Mouse (Mus musculus) myocyte (in vitro differentiated cells): ENCODE measurements around the gene Ncoa4.

Experiments
- MAX ChIP-seq: IDR thresholded peaks from one replicate; pipeline ENCODE4 v1.6.1; 2011; ENCODE audit warnings: low read depth, mild to moderate bottlenecking, control low read depth
- TCF12 ChIP-seq: IDR thresholded peaks from one replicate; pipeline ENCODE4 v1.6.1; 2011; ENCODE audit warnings: mild to moderate bottlenecking, control low read depth; ENCODE audit not compliant: poor library complexity, insufficient read depth, severe bottlenecking

- TF ChIP-seq MAX (no peak), TCF12 (no peak)
Measured at GRCm38 (mm10) chr14:32140359-32140965, 19.2 kb upstream of the Ncoa4 start.
